Mouse (Mus musculus) olfactory bulb, adult 2 months (tissue): ENCODE measurements around the gene Gm10197.

Experiments
- CTCF ChIP-seq: fragments of 200-500 bp; IDR thresholded peaks from 2 replicates; pipeline ENCODE4 v1.5.1; 2012; ENCODE audit warnings: low read depth, mild to moderate bottlenecking, low read length, moderate library complexity; ENCODE audit not compliant: insufficient read depth
- POLR2A ChIP-seq: fragments of 200-500 bp; IDR thresholded peaks from 2 replicates; pipeline ENCODE4 v1.6.1; 2012; ENCODE audit warnings: mild to moderate bottlenecking, low read depth, low read length, moderate library complexity; ENCODE audit not compliant: insufficient read depth

DNA sequence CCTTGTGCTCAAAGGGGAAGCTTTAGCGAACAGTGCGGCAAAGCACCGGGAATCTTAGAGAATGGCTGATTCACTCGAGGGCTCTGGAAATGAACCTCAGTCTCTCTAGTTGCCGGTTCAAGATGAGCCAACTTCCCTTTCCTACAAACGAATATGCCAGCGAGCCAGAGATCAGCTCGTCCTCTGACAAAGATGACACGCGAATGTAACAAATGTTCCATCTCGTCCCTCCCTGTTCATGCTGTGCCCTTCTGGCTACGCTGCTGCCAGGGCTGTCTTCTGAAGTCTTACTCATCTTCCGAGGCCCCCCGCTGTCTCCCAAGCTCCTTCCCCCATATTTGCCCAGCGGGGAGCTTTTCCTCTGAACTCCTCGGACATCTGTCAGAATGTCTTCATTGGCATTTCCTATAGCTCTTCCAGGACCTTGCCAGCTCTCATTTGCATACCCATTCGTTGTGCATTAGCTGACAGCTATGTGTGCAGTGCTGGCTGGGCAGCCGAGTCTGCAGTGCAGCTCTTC lies 33.3 kb upstream of the Gm10197 start:
- TF ChIP-seq CTCF (no peak), POLR2A (no peak)
